7 mouse cellular contexts compared by ENCODE assay signal in genomic region chr9:121403699-121404098, GRCm38 (mm10).
A peak's percentile ranks its signal among the peaks of the same experiment; 100 is the strongest.
DNase-seq lines count a peak whose midpoint lies in the region; ATAC-seq and TF ChIP-seq lines count a peak whose summit lies in the region.

No protein-coding gene starts in this region.

- no peak overlapping the region for H3K27ac ChIP-seq in kidney, postnatal 0 days
- H3K27ac ChIP-seq in forebrain, embryonic 10.5 days: peak overlapping the region; percentile 52; the same call in 1 of the 2 replicates
- H3K27ac ChIP-seq in hindbrain, embryonic 14.5 days: peak overlapping the region; percentile 94
- peak overlapping the region; percentile 92 for H3K27ac ChIP-seq in midbrain, embryonic 16.5 days (ENCODE audit: low read length)

- DNase-seq in kidney, postnatal 0 days (ENCODE audit: low spot score): no peak
- DNase-seq in kidney, adult 8-10 months: no peak
- DNase-seq in forebrain, embryonic 10.5 days (ENCODE audit: extremely low spot score, low spot score): no peak
- DNase-seq in hindbrain, embryonic 14.5 days (ENCODE audit: low spot score): no peak
- DNase-seq in adrenal gland, postnatal 10 days: no peak
- no peak for DNase-seq in kidney, postnatal 25 days

- H3K9ac ChIP-seq in kidney, postnatal 0 days (ENCODE audit: low read depth, low read length): no peak overlapping the region
- H3K9ac ChIP-seq in hindbrain, embryonic 14.5 days: peak overlapping the region; percentile 68
- peak overlapping the region; percentile 69 for H3K9ac ChIP-seq in midbrain, embryonic 16.5 days (ENCODE audit: low read depth, low read length)

- H3K36me3 ChIP-seq in kidney, postnatal 0 days (ENCODE audit: insufficient read depth, low read length): no peaks in the 10 kb centered on the region
- H3K36me3 ChIP-seq in forebrain, embryonic 10.5 days (replicated peaks): peaks cover 24% of the 10 kb centered on the region
- no peaks in the 10 kb centered on the region for H3K36me3 ChIP-seq in hindbrain, embryonic 14.5 days (replicated peaks; ENCODE audit: control insufficient read depth, insufficient read depth)
- 0 out of 2 replicates have a peak, but pooled peaks cover 2% of the 10 kb centered on the region for H3K36me3 ChIP-seq in midbrain, embryonic 16.5 days (ENCODE audit: control insufficient read depth, insufficient read depth, low read length)

- H3K9me3 ChIP-seq in kidney, postnatal 0 days (replicated peaks; ENCODE audit: low read length): no peaks in the 10 kb centered on the region
- no peaks in the 10 kb centered on the region for H3K9me3 ChIP-seq in forebrain, embryonic 10.5 days
- no peaks in the 10 kb centered on the region for H3K9me3 ChIP-seq in hindbrain, embryonic 14.5 days (ENCODE audit: control insufficient read depth, low read length)
- no peaks in the 10 kb centered on the region for H3K9me3 ChIP-seq in midbrain, embryonic 16.5 days (replicated peaks; ENCODE audit: control insufficient read depth, low read length, poor library complexity, severe bottlenecking)

- H3K27me3 ChIP-seq in kidney, postnatal 0 days (ENCODE audit: insufficient read depth, low read length): no peaks in the 10 kb centered on the region
- no peaks in the 10 kb centered on the region for H3K27me3 ChIP-seq in forebrain, embryonic 10.5 days (ENCODE audit: poor library complexity, severe bottlenecking)
- no peaks in the 10 kb centered on the region for H3K27me3 ChIP-seq in hindbrain, embryonic 14.5 days (ENCODE audit: control insufficient read depth, insufficient read depth, low read length)
- no peaks in the 10 kb centered on the region for H3K27me3 ChIP-seq in midbrain, embryonic 16.5 days (ENCODE audit: control insufficient read depth, insufficient read depth, low read depth, low read length)

- H3K4me1 ChIP-seq in kidney, postnatal 0 days (replicated peaks; ENCODE audit: insufficient read depth, low read length): 0 out of 2 replicates have a peak, but pooled peaks cover 3% of the 10 kb centered on the region
- H3K4me1 ChIP-seq in forebrain, embryonic 10.5 days: peaks cover 21% of the 10 kb centered on the region
- H3K4me1 ChIP-seq in hindbrain, embryonic 14.5 days (replicated peaks; ENCODE audit: control insufficient read depth, insufficient read depth, low read length): peaks cover 21% of the 10 kb centered on the region; the same call in 1 of the 2 replicates
- H3K4me1 ChIP-seq in midbrain, embryonic 16.5 days (ENCODE audit: control insufficient read depth, insufficient read depth, low read length): peaks cover 25% of the 10 kb centered on the region

- peak overlapping the region; percentile 46 for H3K4me2 ChIP-seq in kidney, postnatal 0 days (ENCODE audit: low read length)
- H3K4me2 ChIP-seq in hindbrain, embryonic 14.5 days (replicated peaks): peak overlapping the region; percentile 56
- H3K4me2 ChIP-seq in midbrain, embryonic 16.5 days (ENCODE audit: low read length): peak overlapping the region; percentile 78

- H3K4me3 ChIP-seq in kidney, postnatal 0 days (replicated peaks; ENCODE audit: low read depth, low read length): no peak overlapping the region; the same call in 1 of the 2 replicates
- peak overlapping the region; percentile 29 for H3K4me3 ChIP-seq in forebrain, embryonic 10.5 days
- H3K4me3 ChIP-seq in hindbrain, embryonic 14.5 days (replicated peaks; ENCODE audit: low read length): peak overlapping the region; percentile 44
- H3K4me3 ChIP-seq in midbrain, embryonic 16.5 days (ENCODE audit: low read depth, low read length): peak overlapping the region; percentile 41

- no peak for ATAC-seq in kidney, postnatal 0 days (replicated peaks; ENCODE audit: low FRiP score, low read depth)
- no peak; the same call in 1 of the 2 replicates for ATAC-seq in hindbrain, embryonic 14.5 days (ENCODE audit: low FRiP score)
- peak; percentile 59 for ATAC-seq in midbrain, embryonic 16.5 days

- no peak for TF ChIP-seq CTCF in kidney, postnatal 0 days (IDR thresholded peaks at IDR 0.05; ENCODE audit: low read depth)

- WGBS in kidney, postnatal 0 days: 60% methylated on average over 11 of the region's 11 CpGs
- 79% methylated on average over 11 of the region's 11 CpGs for WGBS in forebrain, embryonic 10.5 days
- WGBS in hindbrain, embryonic 14.5 days: 42% methylated on average over 11 of the region's 11 CpGs
- 26% methylated on average over 11 of the region's 11 CpGs for WGBS in midbrain, embryonic 16.5 days
